Mouse (Mus musculus) liver, adult 2 months (tissue): Measurements from ENCODE around the gene Larp6. TPM values are rescaled to one million over a fixed set of nuclear protein-coding genes. Genes with fewer than 3 reads are reported as not detected.

Experiments used
- DNase-seq: peaks from one replicate; pipeline ENCODE4 v3.0.0-alpha.2; 2011; ENCODE audit warnings: low read depth, low spot score; ENCODE audit errors: extremely low read depth
- H3K27ac ChIP-seq: fragments of 200-500 bp; replicated peaks from 2 replicates; pipeline ENCODE4 v1.5.1; 2012; ENCODE audit warnings: low read depth, mild to moderate bottlenecking, control low read depth, inconsistent platforms, low read length; ENCODE audit not compliant: insufficient read depth
- H3K27me3 ChIP-seq: fragments of 200-500 bp; 2 replicates; pipeline ENCODE4 v1.6.1; 2012; ENCODE audit warnings: mild to moderate bottlenecking, moderate library complexity, low read length, inconsistent platforms; ENCODE audit not compliant: control insufficient read depth, insufficient read depth
- H3K36me3 ChIP-seq: fragments of 200-500 bp; 2 replicates; pipeline ENCODE4 v1.6.1; 2012; ENCODE audit warnings: low read length, inconsistent platforms; ENCODE audit not compliant: control insufficient read depth, insufficient read depth
- H3K4me1 ChIP-seq: fragments of 200-500 bp; 2 replicates; pipeline ENCODE4 v1.6.1; 2011; ENCODE audit warnings: low read length; ENCODE audit not compliant: control insufficient read depth, insufficient read depth
- H3K4me3 ChIP-seq: fragments of 200-500 bp; 2 replicates; pipeline ENCODE4 v1.5.1; 2011; ENCODE audit warnings: low read depth, mild to moderate bottlenecking, control low read depth, low read length, moderate library complexity; ENCODE audit not compliant: insufficient read depth
- H3K79me2 ChIP-seq: fragments of 200-500 bp; 2 replicates; pipeline ENCODE4 v1.6.1; 2012; ENCODE audit warnings: inconsistent platforms, mild to moderate bottlenecking, low read length, moderate library complexity; ENCODE audit not compliant: control insufficient read depth, insufficient read depth
- H3K9ac ChIP-seq: fragments of 200-500 bp; 2 replicates; pipeline ENCODE4 v1.6.1; 2012; ENCODE audit warnings: low read depth, mild to moderate bottlenecking, control low read depth, inconsistent platforms, low read length
- CTCF ChIP-seq: fragments of 200-500 bp; IDR thresholded peaks from 2 replicates; pipeline ENCODE4 v1.5.1; 2011; ENCODE audit warnings: low read depth, low read length, control low read depth
- POLR2A ChIP-seq: fragments of 200-500 bp; IDR thresholded peaks from 2 replicates; pipeline ENCODE4 v1.6.1; 2011; ENCODE audit warnings: low read length, control low read depth; ENCODE audit not compliant: insufficient read depth; ENCODE audit errors: extremely low read depth
- WGBS: fragments of 180-500 bp; shearing (Covaris S2); methylation state at CpG from one replicate; pipeline ENCODE4 v1.1.7; 2018; 5-methylcytosine and 5-hydroxymethylcytosine counted together
- polyA plus RNA-seq: library from polyadenylated mRNA; depleted of rRNA; stranded (reverse); fragments of >200 nt; gene quantifications from 2 replicates; pipeline ENCODE4 v1.2.3, GENCODE M21; 2012
- total RNA-seq: library from RNA; depleted of rRNA; stranded (reverse); fragments of >200 nt; gene quantifications from 2 replicates; pipeline ENCODE4 v1.2.3, GENCODE M21; 2014

Larp6 gene
- total and polyA plus RNA-seq, 2 experiments, result not detected

- Histone ChIP-seq H3K4me3 (no peak overlapping the region), H3K36me3 (no peaks in the 10 kb centered on the region), H3K4me1 (no peaks in the 10 kb centered on the region), H3K9ac (no peak overlapping the region), H3K27ac (no peak overlapping the region), H3K27me3 (no peaks in the 10 kb centered on the region), H3K79me2 (no peaks in the 10 kb centered on the region)
- 43% methylated on average over 6 of the region's 6 CpGs for WGBS
- DNase-seq, result no peak
- TF ChIP-seq CTCF (no peak), POLR2A (no peak)
Measured at GRCm38 (mm10) chr9:60751971-60752370, 39.2 kb downstream of the Larp6 start.

GRCm38 (mm10) chr9:60752636-60753035 lies 39.8 kb downstream of the Larp6 start:
- H3K4me3 ChIP-seq, result no peak overlapping the region
- no peaks in the 10 kb centered on the region for H3K4me1 ChIP-seq
- DNase-seq, result no peak
- no peaks in the 10 kb centered on the region for H3K79me2 ChIP-seq
- no peaks in the 10 kb centered on the region for H3K27me3 ChIP-seq
- H3K36me3 ChIP-seq, result no peaks in the 10 kb centered on the region
- no peak overlapping the region for H3K27ac ChIP-seq
- H3K9ac ChIP-seq, result no peak overlapping the region
- no peak for TF ChIP-seq CTCF
- TF ChIP-seq POLR2A, result no peak

- H3K4me3 ChIP-seq, result no peak overlapping the region
- WGBS, result 32% methylated on average over 6 of the region's 6 CpGs
Measured at GRCm38 (mm10) chr9:60756258-60756657, 43.5 kb downstream of the Larp6 start.

DNA sequence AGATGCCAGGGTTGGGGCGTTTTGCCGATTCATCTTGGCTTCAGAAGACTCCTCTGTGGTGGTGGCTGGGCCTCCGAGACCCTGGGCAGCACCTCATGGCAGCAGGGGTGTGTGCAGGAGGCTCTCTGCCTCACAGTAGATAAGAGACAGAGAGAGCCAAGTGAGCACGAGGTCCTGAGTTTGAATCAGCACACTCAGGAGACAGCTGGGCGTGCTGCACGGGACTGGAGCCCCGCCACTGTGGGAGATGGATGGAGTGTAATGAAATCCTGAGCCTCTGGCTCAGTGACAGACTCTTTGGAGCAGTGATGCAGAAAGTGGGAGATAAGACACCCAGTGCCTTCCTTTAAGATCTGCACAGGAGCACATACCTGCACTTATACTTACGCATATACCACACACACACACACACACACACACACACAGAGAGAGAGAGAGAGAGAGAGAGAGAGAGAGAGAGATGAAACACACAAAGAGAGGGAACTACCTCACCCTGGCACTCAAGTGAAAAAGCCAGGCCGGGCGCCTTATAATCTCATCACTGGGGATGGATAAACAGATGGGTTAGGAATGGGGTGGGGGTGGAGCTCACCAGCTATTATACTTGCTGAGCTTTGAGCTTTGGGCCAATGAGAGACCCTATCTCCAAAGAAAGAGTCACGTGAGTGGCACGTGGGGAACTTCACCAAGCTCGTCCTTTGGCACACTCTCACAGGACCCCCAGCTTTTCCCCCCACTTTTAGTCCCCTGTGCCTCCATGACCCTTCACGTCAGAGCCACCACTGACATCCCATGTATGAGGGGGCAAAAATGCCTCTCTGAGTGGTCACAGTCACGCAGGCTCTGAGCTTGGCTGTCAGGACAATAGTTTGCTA lies 44.3 kb downstream of the Larp6 start:
- Histone ChIP-seq H3K4me1 (no peaks in the 10 kb centered on the region), H3K4me3 (no peak overlapping the region), H3K36me3 (no peaks in the 10 kb centered on the region), H3K27me3 (no peaks in the 10 kb centered on the region), H3K27ac (no peak overlapping the region), H3K79me2 (no peaks in the 10 kb centered on the region), H3K9ac (no peak overlapping the region)
- TF ChIP-seq POLR2A (no peak), CTCF (no peak)
- DNase-seq, result no peak
- WGBS, result 78% methylated on average over 15 of the region's 15 CpGs

More at GRCm38 (mm10) chr9:60756258-60756657, 43.5 kb downstream of the Larp6 start:
- Histone ChIP-seq H3K4me1 (no peaks in the 10 kb centered on the region), H3K36me3 (no peaks in the 10 kb centered on the region), H3K9ac (no peak overlapping the region), H3K27ac (no peak overlapping the region), H3K27me3 (no peaks in the 10 kb centered on the region), H3K79me2 (no peaks in the 10 kb centered on the region)
- TF ChIP-seq POLR2A, result no peak
- TF ChIP-seq CTCF, result peak; percentile 72
- DNase-seq, result peak; percentile 44

DNA sequence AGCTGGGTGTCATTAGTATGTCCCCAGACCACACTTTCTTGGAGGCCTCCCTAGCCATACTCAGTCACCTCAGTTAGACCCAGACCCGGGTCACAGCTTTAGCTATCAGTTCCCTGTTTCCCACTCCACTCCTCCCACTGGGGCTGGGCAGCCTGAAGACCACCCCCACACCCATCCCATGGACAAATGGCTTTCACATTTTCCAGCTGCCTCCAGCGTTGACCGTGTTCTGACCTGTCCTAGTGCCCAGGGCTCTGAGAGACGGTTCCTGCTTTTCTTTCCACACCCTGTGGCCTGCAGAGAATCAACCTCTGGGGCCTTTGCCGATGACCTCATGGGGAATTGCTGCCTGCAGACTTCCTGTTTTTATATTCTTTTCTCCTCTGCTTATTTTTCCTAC lies 45.0 kb downstream of the Larp6 start:
- Histone ChIP-seq H3K4me1 (no peaks in the 10 kb centered on the region), H3K27ac (no peak overlapping the region), H3K27me3 (no peaks in the 10 kb centered on the region), H3K9ac (no peak overlapping the region), H3K79me2 (no peaks in the 10 kb centered on the region), H3K4me3 (no peak overlapping the region), H3K36me3 (no peaks in the 10 kb centered on the region)
- no peak for DNase-seq
- no peak for TF ChIP-seq POLR2A
- no peak for TF ChIP-seq CTCF
- WGBS, result 51% methylated on average over 5 of the region's 5 CpGs

DNA sequence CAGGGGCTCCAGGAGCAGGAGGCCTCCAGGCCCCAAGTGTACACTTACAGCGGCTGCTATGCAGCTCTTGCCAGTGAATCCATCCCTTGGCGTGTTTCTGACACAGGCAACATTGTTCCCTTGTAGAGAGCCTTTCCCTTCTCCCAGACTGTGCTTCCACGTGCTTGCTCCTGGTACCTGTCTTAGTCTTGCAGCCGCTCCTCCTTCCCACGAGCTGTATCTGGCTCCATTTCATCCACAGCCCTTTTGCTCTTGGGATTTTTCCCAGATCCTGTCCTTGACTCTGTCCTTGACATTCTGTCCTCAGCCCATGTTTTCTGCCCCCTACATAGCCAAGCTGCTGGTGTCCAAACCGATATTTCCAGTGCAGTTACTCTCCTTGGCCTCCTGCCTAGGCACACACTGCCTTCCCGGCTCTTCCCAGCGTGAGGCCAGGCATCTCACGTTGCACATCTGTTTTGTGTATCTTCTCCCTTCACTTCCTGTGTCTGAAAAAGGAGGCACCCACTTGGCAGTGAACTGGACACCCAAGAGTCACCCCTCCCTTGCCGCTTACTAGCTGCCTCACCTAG lies 46.7 kb downstream of the Larp6 start:
- TF ChIP-seq CTCF, result no peak
- TF ChIP-seq POLR2A, result no peak

More for the DNA sequence above, 46.7 kb downstream of the Larp6 start:
- H3K27ac ChIP-seq, result no peak overlapping the region
- 55% methylated on average over 10 of the region's 10 CpGs for WGBS
- no peaks in the 10 kb centered on the region for H3K36me3 ChIP-seq
- H3K27me3 ChIP-seq, result no peaks in the 10 kb centered on the region
- no peak overlapping the region for H3K9ac ChIP-seq
- no peak overlapping the region for H3K4me3 ChIP-seq
- no peak for DNase-seq
- no peaks in the 10 kb centered on the region for H3K4me1 ChIP-seq
- no peaks in the 10 kb centered on the region for H3K79me2 ChIP-seq
